Mouse (Mus musculus): ENCODE results near the gene Nfe2.
A peak's percentile ranks its signal among the peaks of the same experiment; 100 is the strongest.

Nfe2 gene

GRCm38 (mm10) chr15:103257790-103258728, at the start of gene Nfe2:
Nfe2 (minus strand) TSS chr15:103258403.
- DNase-seq (ENCODE audit: low read depth, low spot score): peak; percentile 67

- peak; percentile 94 for DNase-seq (ENCODE audit: low read depth, low spot score)
These were observed 48.9 kb upstream of the Nfe2 start for GRCm38 (mm10) chr15:103307125-103307524.

DNA sequence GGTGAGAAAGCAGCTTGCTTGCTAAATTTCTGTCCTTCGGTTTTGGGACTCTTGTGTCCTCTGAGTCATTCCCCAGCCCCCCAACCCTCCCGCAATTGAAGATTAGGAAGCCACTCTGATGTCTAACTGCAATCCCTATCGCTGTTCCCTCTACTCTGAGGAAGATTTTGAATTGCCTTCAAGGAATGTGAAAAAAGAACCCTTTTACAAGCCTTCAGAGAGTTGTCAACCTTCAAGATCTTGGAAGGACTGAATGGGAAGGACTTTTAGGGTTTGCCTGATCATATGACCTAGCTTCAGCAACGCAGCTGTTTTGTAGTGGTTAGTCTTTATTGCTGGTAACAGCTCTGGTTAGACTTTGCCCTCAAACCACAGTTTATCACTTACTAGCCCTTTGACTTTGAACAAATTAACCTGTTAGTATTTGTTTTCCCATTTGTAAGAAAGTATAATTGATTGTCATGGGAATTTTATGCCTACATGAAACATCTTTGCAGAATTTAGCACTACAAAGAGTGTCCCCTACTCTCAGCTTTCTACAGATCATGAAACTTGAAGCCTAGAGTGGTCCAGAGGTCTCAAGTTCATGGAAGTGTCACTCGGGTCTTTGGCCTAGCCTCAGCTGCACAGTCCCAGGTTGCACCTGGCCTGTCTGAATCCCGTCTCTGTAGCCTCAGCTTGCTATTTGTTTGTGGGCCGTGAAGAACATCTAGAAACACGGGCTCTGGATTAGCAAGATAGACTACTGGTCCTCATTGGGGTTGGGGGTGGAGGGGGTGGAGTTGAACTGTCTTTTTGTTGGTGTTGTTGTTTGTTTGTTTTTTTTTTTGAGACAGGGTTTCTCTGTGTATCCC, 47.8 kb upstream of the Nfe2 start:
- DNase-seq (ENCODE audit: low read depth, low spot score): no peak

GRCm38 (mm10) chr15:103305070-103305678, 47.0 kb upstream of the Nfe2 start:
- peak; percentile 91 for DNase-seq (ENCODE audit: low read depth, low spot score)

DNA sequence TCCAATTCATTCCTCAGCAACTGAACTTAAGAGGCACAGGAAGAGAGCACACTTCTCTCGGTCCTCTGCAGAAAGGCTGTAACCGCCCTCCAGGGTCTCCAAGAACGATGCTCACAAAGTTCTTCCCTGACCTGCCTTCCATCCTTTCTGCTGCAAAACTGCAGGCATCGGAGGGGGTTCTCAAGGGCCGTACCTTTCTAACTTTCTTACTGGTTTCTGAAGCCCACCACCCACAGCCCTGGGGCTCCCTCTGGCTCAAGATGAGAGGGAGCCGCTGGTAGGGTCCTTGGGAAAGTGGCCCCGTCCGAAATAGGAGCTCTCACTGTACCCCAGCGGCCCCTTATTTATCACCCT, 46.4 kb upstream of the Nfe2 start:
- DNase-seq (ENCODE audit: low read depth, low spot score): peak; percentile 25

GRCm38 (mm10) chr15:103303916-103304615, 45.9 kb upstream of the Nfe2 start:
- DNase-seq (ENCODE audit: low read depth, low spot score): no peak

GRCm38 (mm10) chr15:103302341-103303021, 44.3 kb upstream of the Nfe2 start:
- no peak for DNase-seq (ENCODE audit: low read depth, low spot score)

DNA sequence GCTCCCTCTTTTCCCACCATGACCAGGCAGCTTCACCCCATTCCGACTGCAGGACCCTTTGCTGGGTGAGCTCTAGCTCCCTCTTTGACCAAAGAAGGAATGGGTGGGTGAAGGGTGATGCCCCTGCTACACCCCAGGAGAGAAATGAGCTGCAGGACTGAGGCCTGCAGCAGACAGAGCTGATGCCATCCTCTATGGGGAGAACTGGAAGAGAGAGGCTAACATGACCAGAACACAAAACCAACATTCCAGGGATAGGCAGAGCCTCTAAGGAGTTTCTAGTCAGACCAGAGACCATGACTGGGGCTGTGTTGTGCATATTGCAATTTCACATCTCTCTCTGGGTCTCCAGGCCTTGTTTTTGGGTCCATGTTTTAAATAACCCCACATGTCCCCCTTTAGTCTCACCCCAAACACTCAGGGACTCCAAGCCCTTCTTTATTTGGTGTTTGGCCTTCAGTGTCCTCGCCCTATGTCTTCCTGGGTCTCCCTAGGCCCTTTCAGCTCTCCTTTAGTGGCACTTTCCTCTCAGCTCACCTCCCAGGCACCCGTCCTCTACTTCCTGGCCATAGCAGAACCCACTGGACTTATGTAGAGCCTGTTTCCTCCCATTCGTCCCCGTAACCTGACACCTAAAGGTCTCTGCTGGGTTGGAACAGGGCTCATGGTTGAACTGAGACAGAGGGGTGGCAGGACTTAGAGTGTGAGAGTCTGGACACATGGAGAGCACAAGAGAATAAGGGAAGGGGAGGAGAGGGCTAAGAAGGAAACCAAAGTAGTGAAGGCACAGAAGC, 43.5 kb upstream of the Nfe2 start:
- DNase-seq (ENCODE audit: low read depth, low spot score): no peak

- DNase-seq (ENCODE audit: low read depth, low spot score): no peak
These were observed 42.8 kb upstream of the Nfe2 start for GRCm38 (mm10) chr15:103301046-103301445.

GRCm38 (mm10) chr15:103300560-103300959, 42.4 kb upstream of the Nfe2 start:
- no peak for DNase-seq (ENCODE audit: low read depth, low spot score)

GRCm38 (mm10) chr15:103300067-103300471, 41.9 kb upstream of the Nfe2 start:
- DNase-seq (ENCODE audit: low read depth, low spot score): no peak

GRCm38 (mm10) chr15:103299644-103300043, 41.4 kb upstream of the Nfe2 start:
- DNase-seq (ENCODE audit: low read depth, low spot score): no peak

GRCm38 (mm10) chr15:103298861-103299616, 40.8 kb upstream of the Nfe2 start:
- DNase-seq (ENCODE audit: low read depth, low spot score): no peak

DNA sequence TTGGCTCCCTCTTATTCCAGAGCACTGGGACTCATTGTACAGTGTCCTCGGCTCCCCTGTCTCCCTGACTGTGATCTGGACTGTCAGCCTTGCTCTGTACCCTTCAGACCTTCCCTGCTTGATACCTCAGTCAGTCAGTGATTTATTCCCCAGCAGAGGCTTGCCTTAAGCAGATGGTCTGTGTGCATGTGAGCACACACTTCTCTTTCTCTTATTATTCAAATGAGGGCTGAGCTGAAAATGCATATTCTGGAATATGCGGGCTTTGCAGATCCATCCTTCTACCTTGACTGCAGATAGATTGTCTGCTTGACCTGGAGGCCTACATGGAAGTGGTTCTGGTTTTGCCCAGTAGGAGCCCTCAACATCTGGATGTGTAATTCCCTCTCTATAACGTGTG, 39.8 kb upstream of the Nfe2 start:
- no peak for DNase-seq (ENCODE audit: low read depth, low spot score)

GRCm38 (mm10) chr15:103297313-103297712, 39.1 kb upstream of the Nfe2 start:
- no peak for DNase-seq (ENCODE audit: low read depth, low spot score)

DNA sequence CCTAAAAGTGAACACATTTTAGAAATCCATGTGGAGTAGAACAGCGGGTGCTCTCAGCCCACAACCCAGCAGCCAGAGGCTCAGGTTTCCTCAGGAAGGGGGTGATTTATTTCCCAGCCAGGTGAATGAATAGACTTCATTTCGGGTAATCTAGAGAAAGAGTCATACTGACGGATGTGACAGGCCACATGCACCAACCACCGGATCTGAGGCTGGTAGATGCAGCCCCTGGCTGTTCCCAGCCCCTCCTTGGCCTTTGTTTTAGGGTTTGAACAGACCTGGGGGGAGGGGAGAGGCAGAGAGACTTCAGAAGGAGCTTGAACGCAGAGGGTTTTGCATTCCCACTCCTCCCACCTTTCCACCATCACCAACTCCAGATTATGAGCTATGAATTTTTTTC, 37.6 kb upstream of the Nfe2 start:
- no peak for DNase-seq (ENCODE audit: low read depth, low spot score)

DNA sequence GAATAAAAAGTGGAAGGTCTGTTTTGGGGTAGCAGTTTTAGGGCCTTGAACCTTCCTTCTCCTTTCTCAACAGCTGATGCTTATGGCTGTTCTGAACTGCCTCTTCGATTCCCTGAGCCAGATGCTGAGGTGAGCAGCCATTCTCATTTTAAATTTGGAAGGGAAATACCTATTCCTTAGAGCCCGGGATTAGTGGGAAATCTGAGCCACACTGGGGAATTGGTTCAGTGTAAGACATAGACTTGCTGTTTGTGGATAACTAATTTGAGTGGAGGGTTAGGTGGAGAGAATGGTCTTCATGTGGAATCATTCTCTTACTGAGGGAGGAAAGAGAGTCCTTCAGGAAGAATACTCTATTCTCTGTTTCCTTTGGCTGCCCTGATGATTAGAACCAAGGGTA, 36.4 kb upstream of the Nfe2 start:
- DNase-seq (ENCODE audit: low read depth, low spot score): no peak

DNA sequence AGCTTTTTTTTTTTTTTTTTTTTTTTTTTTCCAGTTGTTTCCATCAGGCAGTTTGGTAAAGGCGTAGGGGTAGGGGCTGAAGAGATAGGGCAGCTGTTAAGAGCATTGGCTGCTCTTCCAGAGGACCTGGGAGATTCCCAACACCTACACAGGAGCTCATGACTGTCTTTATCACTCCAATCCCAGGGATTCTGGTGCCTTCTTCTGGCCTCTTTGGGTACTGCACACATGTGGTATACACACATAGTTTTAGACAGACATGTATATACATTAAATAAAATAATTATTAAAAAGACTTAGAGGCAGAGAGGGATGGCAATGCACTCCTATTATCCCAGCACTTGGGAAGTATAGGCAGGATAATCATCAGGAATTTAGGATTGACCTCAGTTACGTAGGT, 35.2 kb upstream of the Nfe2 start:
- DNase-seq (ENCODE audit: low read depth, low spot score): no peak

DNA sequence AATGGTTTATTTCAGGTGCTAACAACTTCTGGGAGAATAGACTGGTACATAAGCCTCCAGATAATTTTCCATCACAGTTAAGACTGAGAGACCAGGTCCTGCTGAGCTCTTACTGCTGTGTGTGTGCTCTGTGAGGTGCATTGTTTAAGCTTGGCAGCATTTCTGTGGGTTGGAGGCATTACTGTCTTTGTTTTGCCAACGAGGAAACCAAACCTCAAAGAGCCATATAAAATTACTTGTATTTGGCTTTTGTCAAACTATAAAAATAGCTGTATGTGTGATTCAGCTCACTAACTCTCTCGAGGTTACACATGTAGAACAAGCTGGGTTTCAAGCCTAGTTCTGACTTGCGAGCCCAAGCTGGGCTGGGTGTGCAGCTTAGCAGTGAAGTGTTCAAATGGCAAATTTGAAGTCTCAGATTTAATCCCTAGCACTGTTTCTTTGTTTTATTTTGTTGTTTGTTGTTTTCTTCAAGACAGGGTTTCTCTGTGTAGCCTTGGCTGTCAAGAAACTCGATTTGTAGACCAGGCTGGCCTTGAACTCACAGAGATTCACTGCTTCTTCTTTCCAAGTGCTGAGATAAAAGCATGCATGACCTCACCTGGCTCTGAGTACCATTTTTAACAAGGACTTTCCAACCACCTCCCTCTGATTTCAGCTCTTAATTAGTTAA, 34.6 kb upstream of the Nfe2 start:
- no peak for DNase-seq (ENCODE audit: low read depth, low spot score)

Data from CD4-positive, CD25-positive, alpha-beta regulatory T cell, adult 2 months (primary cell).